Mouse (Mus musculus) heart, adult 11 months (tissue): ENCODE measurements at regions not wholly inside any gene's neighbourhood (a gene's known extent, or its start where the extent isn't known, plus 50 kb on each side); places are given as distances from the start of the nearest gene placed in this dataset.
A peak's percentile ranks its signal among the peaks of the same experiment; 100 is the strongest.

Experiments used
- DNase-seq: peaks from one replicate; pipeline ENCODE4 v3.0.0; 2022

DNA sequence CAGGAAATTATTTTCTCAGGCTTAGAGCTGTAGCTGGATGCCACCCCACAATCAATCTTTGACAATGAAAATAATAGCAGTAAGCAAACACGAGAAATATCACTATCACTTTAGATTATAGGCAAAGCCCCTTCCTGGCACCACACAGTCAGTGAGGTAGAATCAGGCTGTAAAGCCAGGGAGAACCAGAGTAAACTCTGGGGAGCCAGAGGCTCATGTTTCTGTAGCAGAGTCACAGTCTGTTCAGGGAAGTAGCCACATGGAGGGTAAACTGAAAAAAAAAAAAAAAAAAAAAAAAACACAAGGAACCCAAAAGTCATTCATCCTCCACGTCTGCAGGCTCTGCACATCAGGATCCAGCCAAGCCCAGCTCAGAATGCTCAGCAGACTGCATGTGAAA lies 73.6 kb upstream of the Kctd3 start:
- peak; percentile 65 for DNase-seq

DNA sequence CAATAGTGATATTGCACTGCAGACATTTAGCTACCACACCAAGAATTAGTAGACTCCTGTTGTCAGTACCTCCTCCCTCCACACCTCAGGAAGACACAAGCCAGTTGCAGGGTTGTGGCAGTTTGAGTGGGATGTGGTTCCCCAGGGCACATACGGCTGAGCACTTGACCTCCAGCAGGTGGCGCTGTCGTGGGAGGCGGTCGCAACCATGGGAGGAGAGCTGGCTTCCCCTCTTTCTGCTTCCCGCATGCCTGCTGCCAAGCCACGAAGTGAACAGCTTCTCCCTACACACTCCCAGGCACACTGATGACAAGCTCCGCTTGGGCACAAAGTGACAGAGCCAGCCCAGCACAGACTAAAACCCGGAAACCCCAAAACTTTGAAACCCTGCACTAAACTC lies 73.2 kb upstream of the Kctd3 start:
- DNase-seq: peak; percentile 94

DNA sequence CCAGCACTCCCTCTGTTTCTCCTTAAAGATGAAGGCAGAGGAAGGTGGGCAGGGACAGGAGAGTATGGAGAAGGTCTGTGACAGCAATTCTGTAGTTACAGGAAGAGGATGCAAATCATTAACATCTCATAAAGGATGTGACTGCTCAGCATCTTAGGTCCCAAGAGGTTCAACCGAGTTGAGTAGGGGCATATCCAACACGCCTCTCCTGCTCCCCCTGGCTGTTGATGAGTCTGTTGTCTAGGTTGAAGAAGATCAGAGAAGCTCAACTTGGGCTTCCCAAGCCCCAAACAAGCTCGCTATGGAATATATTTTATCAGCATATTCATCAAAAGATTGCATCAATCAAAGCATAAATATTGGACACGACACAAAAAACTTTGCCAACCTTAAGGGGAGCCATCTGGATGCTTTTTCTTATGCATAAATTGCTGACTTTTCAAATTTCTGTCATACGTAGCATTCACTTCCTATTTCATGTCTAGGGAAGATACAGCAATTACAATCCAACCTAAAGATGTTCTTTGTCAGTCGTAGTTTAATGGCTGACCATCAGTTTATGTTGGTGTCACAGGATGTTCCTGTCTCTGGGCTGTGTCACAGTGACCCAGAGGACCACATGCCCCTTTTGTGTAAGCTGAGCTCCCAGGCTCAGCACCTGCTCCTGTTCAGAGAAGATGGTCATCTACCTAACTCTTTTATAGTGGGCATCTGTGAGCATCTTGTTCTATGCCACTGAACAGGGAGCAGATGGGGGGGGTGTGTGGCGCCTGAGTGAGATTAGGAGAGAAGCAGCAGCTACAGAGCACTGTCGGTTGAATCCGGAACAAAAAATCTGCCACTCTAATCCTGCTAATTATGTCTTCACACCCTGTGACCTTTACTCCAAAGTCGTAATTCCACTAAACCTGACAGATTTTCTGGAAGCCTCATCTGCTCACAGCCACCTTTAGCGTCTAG lies 72.1 kb upstream of the Kctd3 start:
- peak; percentile 66 for DNase-seq

DNA sequence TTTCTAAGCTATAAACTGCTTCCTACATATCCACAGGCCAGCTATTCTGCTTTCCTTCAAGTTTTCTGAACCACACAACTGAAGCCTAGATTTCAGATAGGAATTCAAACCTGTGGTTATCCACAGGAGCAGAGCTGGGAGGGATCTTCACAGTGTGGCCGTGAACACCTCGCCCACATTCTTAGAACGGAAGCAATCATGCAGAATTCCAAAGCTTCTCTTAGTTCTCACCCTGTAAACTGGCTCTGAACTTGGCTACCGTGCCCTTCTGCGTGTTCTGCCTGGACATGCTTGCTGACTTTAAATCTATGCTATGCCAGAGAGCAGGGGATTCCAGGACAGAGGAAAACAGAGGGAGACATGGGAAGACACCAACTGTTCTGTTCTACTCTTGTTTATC lies 70.2 kb upstream of the Kctd3 start:
- peak; percentile 65 for DNase-seq

DNA sequence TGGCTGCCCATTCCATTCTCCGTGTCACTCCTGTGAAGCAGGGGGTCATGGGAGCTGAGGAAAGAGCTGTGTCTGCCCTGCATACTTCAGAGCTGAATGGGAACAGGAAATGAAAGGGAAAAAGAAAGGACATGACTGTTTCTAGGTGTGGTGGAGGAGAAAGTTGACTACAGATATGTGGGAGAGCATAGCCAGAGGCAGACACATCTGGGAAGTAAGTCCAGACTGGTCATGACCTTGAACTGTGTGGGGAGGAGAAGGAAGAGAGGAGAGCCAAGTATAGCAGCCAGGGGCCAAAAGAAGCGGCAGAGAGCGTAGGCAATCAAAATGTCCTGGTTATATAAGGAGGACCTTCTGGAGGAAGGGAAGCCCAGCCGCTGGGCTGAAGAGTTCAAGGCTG lies 68.6 kb upstream of the Kctd3 start:
- peak; percentile 95 for DNase-seq

DNA sequence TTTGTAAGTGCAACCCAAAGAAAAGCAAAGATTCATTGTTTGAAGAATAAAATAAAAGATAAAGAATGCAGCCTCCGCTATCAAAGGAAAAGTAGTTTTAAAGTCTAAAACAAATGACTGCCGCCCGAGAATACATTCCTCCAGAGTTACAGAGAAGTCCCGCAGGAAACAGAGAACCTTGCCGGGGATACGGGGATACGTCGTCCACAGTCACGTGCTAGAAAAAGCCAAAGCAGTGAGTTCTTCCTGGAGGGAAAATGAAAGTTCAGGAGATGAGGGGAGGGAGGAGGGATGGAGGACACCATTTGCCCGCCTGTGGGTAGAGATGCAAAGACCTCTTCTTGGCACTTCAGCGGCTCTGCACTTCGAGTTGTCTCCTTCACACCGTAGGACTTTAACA lies 68.0 kb upstream of the Kctd3 start:
- DNase-seq: peak; percentile 95

DNA sequence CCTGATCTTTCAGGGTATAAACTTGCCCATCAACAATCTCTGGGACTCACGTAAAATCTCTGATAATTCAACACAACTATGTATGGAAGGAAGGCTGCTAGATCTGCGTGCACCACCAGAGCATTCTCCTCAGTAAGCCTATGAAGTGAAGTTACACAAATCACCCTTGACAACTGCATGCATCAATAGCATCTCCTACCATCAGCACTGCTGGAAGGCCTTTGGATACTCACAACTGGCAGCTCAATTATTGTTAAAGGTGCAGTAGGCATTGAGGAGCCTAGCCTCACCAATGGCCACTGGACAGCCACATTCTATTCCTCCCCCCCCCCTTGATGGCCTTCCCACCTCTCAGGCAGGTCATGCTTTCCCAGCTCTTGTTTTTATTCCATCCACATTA lies 64.9 kb upstream of the Kctd3 start:
- peak; percentile 61 for DNase-seq

DNA sequence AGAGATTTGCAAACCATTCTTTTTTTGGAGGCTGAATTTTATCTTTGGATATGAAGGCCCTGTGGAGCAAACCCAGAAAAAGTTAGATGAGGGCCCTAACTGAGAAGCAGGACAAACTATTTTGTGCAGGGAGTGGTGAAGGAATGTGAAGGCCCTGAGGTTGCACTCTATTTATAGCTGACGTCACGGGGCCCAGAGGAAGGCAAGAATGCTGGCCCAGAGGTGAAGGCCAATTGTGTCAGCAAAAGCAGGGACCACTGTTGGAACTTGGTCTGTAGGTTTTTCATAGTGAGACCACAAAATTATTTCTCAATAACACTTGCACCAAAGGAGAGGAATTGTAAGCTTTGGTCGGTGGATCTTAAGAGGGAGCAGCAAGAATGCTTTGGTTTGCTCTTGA lies 60.6 kb upstream of the Kctd3 start:
- peak; percentile 85 for DNase-seq

DNA sequence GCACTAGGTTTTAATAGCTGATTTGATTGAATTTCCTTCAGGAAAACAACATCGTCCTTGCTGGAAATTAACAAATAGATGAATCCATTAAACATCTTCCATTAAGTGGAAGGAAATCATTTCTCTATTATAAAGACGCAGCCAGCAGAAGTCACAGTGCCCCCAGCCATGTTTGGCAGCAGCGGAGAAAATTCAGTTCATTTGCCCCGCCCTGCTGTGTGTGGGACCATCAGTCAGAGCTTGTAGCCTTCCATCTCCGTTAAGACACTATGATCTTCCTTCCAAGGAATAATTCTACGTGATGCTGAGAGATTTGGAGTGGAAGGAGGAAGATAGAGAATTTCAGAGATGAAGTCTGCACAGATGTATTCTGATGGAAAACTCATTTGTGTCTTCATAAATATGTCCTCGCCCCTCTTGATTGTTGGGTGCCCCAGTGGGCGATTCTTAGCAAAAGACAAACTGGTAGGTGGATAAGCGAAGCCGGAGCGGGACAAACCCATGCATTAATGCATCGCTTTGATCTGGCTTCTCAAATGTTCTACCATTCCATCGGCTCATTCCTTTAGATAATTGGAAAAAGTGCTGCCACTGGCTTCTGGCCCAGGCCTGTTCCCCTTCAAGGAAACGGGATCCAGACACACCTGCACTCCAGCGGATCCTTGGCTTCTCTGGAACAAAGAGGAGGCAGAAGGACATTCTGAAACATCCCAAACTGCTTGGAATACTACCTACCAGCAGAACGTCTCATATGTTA lies 59.7 kb upstream of the Kctd3 start:
- peak; percentile 97 for DNase-seq

DNA sequence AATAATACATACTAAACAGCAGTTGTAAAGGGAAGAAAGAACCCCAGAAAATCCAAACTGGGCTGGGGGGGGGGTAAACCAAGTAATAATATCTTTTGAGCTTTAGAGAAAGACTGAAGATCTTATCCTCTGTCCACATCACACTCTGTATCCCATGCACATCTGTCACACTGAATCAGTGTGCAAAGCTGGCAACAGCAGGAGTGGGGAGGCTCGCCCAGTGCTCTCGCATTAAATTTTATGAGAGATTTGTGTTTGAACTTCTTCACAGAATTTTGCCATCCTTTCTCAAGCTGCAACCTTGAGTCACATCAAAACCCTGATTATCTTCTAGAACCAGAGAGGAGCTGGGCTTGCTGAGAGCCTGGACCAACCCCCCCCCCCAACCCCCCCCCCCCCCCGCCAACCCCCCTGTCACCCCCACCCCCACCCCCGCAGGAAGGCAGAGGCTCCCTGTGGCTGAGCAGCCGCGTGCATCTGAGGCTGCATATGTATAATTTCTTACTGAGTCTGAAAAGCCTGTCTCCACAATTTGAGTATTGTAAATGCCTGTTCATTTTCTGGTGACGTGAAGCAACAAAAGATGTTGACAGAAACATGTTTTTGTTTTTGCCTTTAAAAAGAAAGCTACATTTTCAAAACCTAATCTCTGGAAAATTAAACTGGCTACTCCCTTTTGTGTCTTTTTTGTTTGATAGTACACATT lies 59.0 kb upstream of the Kctd3 start:
- peak; percentile 37 for DNase-seq

DNA sequence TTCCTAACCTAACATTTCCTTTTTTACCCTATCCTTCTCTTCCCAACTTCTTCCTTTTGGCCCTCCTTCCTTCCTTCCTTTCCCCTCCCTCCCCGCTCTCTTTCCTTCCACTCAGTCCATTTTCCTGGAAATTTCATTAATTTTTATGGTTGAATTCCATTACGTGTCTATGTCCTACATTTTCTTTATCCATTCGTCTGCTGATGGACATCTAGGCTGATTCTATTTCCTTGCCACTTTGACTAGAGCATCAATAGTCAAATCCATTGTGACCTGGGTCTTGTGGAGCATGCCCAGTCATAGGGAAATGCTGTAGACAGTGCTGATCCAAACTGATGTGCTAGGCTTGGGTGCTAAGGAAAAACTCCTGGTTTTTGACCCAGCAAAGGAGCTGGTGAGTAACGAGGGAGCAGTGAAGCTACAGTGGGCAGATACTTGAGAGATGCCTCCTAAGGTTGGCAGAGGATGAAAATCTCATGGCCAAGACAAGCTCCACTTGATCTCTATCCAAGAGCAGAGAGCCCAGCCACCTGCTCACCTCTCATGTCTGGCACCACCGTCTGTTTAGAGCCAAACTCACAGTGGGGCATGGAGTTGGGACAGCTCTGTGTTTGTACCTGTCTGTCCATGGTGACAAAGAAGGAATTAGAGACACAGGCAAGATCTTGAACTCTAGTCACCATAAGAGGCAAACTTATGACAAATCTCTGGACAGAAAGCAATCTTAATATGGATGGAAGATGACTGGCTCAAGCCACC lies 57.7 kb upstream of the Kctd3 start:
- DNase-seq: peak; percentile 68

DNA sequence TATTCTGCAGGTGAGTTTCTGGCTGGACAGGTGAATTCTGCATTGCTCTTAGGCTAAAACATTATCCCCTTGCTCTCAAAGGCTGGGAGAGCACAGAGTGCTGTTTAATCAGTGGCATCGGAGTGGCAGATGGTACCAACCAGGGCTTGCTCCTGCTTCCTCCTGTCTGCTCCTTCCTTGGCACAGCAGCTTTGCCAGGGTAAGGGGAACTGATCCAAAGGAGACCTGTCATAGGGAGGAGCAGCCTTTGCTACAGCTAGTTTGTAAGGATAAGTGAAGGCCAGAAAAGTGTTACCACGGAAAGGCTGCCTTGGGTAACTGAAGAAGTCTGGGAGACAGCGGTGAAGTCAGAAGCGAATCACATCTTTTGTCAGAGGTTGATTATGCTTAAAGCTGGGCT lies 57.0 kb upstream of the Kctd3 start:
- no peak for DNase-seq

DNA sequence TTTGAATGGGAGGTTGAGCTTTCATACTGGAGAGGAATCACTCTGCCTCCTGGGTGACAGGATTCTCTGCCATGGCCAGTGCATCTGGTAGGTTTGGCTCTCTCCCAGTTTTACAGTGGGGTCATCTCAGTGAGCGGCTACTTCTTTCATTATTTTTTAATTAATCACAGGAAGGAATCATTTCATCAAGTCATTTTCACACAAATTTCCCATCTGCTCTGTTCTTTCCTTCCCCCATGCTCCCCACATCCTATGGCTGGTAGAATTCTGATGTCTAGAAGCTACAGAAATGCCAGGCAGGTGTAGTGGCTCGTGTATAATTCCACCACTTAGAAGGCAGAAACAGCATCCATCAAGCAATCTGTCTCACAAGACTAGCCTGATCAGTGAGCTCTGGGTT lies 56.1 kb upstream of the Kctd3 start:
- DNase-seq: no peak

DNA sequence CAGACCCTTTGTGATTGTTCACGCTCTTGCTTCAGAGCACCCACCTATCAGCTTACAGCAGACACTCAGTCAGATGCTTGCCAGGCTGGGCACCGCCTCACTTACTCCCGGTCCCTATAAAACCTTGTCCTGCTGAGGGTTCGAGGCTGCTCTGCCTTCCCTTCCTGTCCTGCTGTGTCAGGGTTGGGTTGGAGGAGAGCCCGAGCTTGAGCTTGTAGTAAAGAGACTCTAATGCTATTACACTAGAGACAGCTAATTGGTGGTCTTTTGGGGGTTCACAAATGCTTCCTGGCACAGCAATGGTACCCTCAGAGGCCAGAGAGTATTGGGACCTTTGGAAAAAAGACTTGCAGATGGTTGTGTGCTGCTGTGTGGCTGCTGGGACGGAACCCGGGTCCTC lies 55.6 kb upstream of the Kctd3 start:
- DNase-seq: peak; percentile 43
